Mouse (Mus musculus) stomach, embryonic 16.5 days (tissue): ENCODE data around the gene Gbp7. TPM values are rescaled to one million over a fixed set of nuclear protein-coding genes. Genes with fewer than 3 reads are reported as not detected.
"Not testable (repeated sequence)": the region's sequence is repeated elsewhere in the genome, so short reads cannot be mapped to it uniquely, and the experiment has no call there.

Experiments used
- ATAC-seq: fragments of 200-750 bp; cut with Nextera tagmentation; 2 replicates; pipeline ENCODE4 v1.8.0; 2017; ENCODE audit warnings: moderate number of reproducible peaks, moderate TSS enrichment; ENCODE audit not compliant: insufficient read depth, low FRiP score
- H3K27ac ChIP-seq: fragments of 300-500 bp; sonication (generic); 2 replicates; pipeline ENCODE4 v1.5.1; 2014; ENCODE audit warnings: low read length
- H3K27me3 ChIP-seq: fragments of 300-500 bp; sonication (generic); 2 replicates; pipeline ENCODE4 v1.6.1; 2014; ENCODE audit warnings: low read length, control low read depth, mixed read lengths; ENCODE audit not compliant: control insufficient read depth, insufficient read depth
- H3K36me3 ChIP-seq: fragments of 300-500 bp; sonication (generic); 2 replicates; pipeline ENCODE4 v1.6.1; 2014; ENCODE audit warnings: low read length; ENCODE audit not compliant: control insufficient read depth, insufficient read depth
- H3K4me1 ChIP-seq: fragments of 300-500 bp; sonication (generic); 2 replicates; pipeline ENCODE4 v1.6.1; 2014; ENCODE audit warnings: low read length, control low read depth, mixed read lengths; ENCODE audit not compliant: control insufficient read depth, insufficient read depth
- H3K4me2 ChIP-seq: fragments of 300-500 bp; sonication (generic); 2 replicates; pipeline ENCODE4 v1.6.1; 2014; ENCODE audit warnings: low read depth, low read length, mixed read lengths
- H3K4me3 ChIP-seq: fragments of 300-500 bp; sonication (generic); replicated peaks from 2 replicates; pipeline ENCODE4 v1.5.1; 2014; ENCODE audit warnings: mild to moderate bottlenecking, low read length
- H3K9ac ChIP-seq: fragments of 300-500 bp; sonication (generic); 2 replicates; pipeline ENCODE4 v1.6.1; 2014; ENCODE audit warnings: low read length
- H3K9me3 ChIP-seq: fragments of 300-500 bp; sonication (generic); replicated peaks from 2 replicates; pipeline ENCODE4 v1.6.1; 2016; ENCODE audit warnings: low read length, control low read depth; ENCODE audit not compliant: control insufficient read depth
- WGBS: fragments of 180-500 bp; shearing (Covaris S2); extraction: QIAGEN DNeasy Blood & Tissue Kit; methylation state at CpG from one replicate; pipeline ENCODE4 v1.1.7; 2014; 5-methylcytosine and 5-hydroxymethylcytosine counted together
- polyA plus RNA-seq: library from polyadenylated mRNA; unstranded; fragments of >200 nt; fragmentation: Nextera tagmentation; extraction: Ambion mirVana; gene quantifications from 2 replicates; pipeline ENCODE4 v1.2.1, GENCODE M21; 2015

Gbp7 gene
- polyA plus RNA-seq, 1 experiment from 2014 or later, result 5.0 TPM

GRCm38 (mm10) chr3:142529597-142529996 is 545 bp upstream of the Gbp7 start:
- Histone ChIP-seq H3K27ac (no peak overlapping the region), H3K9ac (peak overlapping the region; percentile 71)

GRCm38 (mm10) chr3:142531595-142531994 is 1.5 kb downstream of the Gbp7 start:
- Histone ChIP-seq H3K4me1 (no peaks in the 10 kb centered on the region), H3K9me3 (no peaks in the 10 kb centered on the region), H3K27ac (no peak overlapping the region), H3K9ac (no peak overlapping the region), H3K4me3 (no peak overlapping the region), H3K27me3 (no peaks in the 10 kb centered on the region), H3K4me2 (no peak overlapping the region), H3K36me3 (no peaks in the 10 kb centered on the region)
- ATAC-seq, result no peak
- WGBS, result 85% methylated on average over 3 of the region's 3 CpGs

More at GRCm38 (mm10) chr3:142529597-142529996, 545 bp upstream of the Gbp7 start:
- Histone ChIP-seq H3K4me2 (peak overlapping the region; percentile 67), H3K4me3 (peak overlapping the region; percentile 70), H3K4me1 (no peaks in the 10 kb centered on the region), H3K27me3 (no peaks in the 10 kb centered on the region), H3K9me3 (no peaks in the 10 kb centered on the region), H3K36me3 (no peaks in the 10 kb centered on the region)
- 34% methylated on average over 2 of the region's 2 CpGs for WGBS
- no peak for ATAC-seq

- Histone ChIP-seq H3K9me3 (no peaks in the 10 kb centered on the region), H3K4me1 (no peaks in the 10 kb centered on the region), H3K36me3 (no peaks in the 10 kb centered on the region), H3K27ac (no peak overlapping the region), H3K27me3 (no peaks in the 10 kb centered on the region), H3K4me3 (no peak overlapping the region), H3K9ac (no peak overlapping the region), H3K4me2 (no peak overlapping the region)
- no peak for ATAC-seq
- 89% methylated on average over 3 of the region's 3 CpGs for WGBS
Measured at GRCm38 (mm10) chr3:142533185-142533584, 3.0 kb downstream of the Gbp7 start.

GRCm38 (mm10) chr3:142535667-142536066 is 5.5 kb downstream of the Gbp7 start:
- 56% methylated on average over 1 of the region's 1 CpGs for WGBS

GRCm38 (mm10) chr3:142541391-142541790 is 11.2 kb downstream of the Gbp7 start:
- H3K27me3 ChIP-seq, result no peaks in the 10 kb centered on the region
- no peak overlapping the region for H3K4me2 ChIP-seq
- H3K9me3 ChIP-seq, result no peaks in the 10 kb centered on the region
- H3K27ac ChIP-seq, result no peak overlapping the region
- H3K9ac ChIP-seq, result no peak overlapping the region
- H3K4me1 ChIP-seq, result no peaks in the 10 kb centered on the region
- no peaks in the 10 kb centered on the region for H3K36me3 ChIP-seq
- 82% methylated on average over 6 of the region's 6 CpGs for WGBS
- no peak overlapping the region for H3K4me3 ChIP-seq
- ATAC-seq, result no peak

More at GRCm38 (mm10) chr3:142535667-142536066, 5.5 kb downstream of the Gbp7 start:
- H3K4me1 ChIP-seq, result no peaks in the 10 kb centered on the region
- H3K27me3 ChIP-seq, result no peaks in the 10 kb centered on the region
- no peak overlapping the region for H3K4me2 ChIP-seq
- no peak overlapping the region for H3K27ac ChIP-seq
- no peaks in the 10 kb centered on the region for H3K9me3 ChIP-seq
- H3K36me3 ChIP-seq, result no peaks in the 10 kb centered on the region
- no peak for ATAC-seq
- no peak overlapping the region for H3K4me3 ChIP-seq
- no peak overlapping the region for H3K9ac ChIP-seq

GRCm38 (mm10) chr3:142542776-142543175 is 12.6 kb downstream of the Gbp7 start:
- H3K27ac ChIP-seq, H3K36me3 ChIP-seq, H3K4me3 ChIP-seq, H3K4me1 ChIP-seq, H3K27me3 ChIP-seq, H3K4me2 ChIP-seq, H3K9me3 ChIP-seq, ATAC-seq, H3K9ac ChIP-seq: not testable (repeated sequence)
- WGBS, result 85% methylated on average over 12 of the region's 12 CpGs

GRCm38 (mm10) chr3:142546690-142547089 is 16.5 kb downstream of the Gbp7 start:
- no peaks in the 10 kb centered on the region for H3K36me3 ChIP-seq
- H3K9me3 ChIP-seq, result no peaks in the 10 kb centered on the region
- no peaks in the 10 kb centered on the region for H3K27me3 ChIP-seq
- no peak for ATAC-seq
- H3K4me2 ChIP-seq, result no peak overlapping the region
- H3K4me1 ChIP-seq, result no peaks in the 10 kb centered on the region
- no peak overlapping the region for H3K9ac ChIP-seq
- no peak overlapping the region for H3K27ac ChIP-seq
- 80% methylated on average over 3 of the region's 3 CpGs for WGBS
- no peak overlapping the region for H3K4me3 ChIP-seq

- Histone ChIP-seq H3K9me3 (no peaks in the 10 kb centered on the region), H3K9ac (no peak overlapping the region), H3K27me3 (no peaks in the 10 kb centered on the region), H3K4me3 (no peak overlapping the region), H3K36me3 (no peaks in the 10 kb centered on the region), H3K4me2 (no peak overlapping the region), H3K4me1 (no peaks in the 10 kb centered on the region), H3K27ac (no peak overlapping the region)
- WGBS, result 84% methylated on average over 3 of the region's 3 CpGs
- ATAC-seq, result no peak
Measured at GRCm38 (mm10) chr3:142550052-142550676, 20.0 kb downstream of the Gbp7 start.

GRCm38 (mm10) chr3:142554601-142555000 is 24.5 kb downstream of the Gbp7 start:
- Histone ChIP-seq H3K36me3 (no peaks in the 10 kb centered on the region), H3K4me2 (no peak overlapping the region), H3K4me3 (no peak overlapping the region), H3K27ac (no peak overlapping the region), H3K4me1 (no peaks in the 10 kb centered on the region), H3K9me3 (no peaks in the 10 kb centered on the region), H3K27me3 (no peaks in the 10 kb centered on the region), H3K9ac (no peak overlapping the region)
- no peak for ATAC-seq
- 79% methylated on average over 1 of the region's 1 CpGs for WGBS
